Mouse (Mus musculus) neural tube, postnatal 0 days (tissue): ENCODE measurements around the gene Plcb3. TPM values are rescaled to one million over a fixed set of nuclear protein-coding genes. Genes with fewer than 3 reads are reported as not detected.

Experiments
- microRNA-seq: library from miRNA; unstranded; fragments of <30 nt; microRNA quantifications from one replicate; pipeline ENCODE4, GENCODE M21; 2016
- polyA plus RNA-seq: library from polyadenylated mRNA; unstranded; fragments of >200 nt; fragmentation: Nextera tagmentation; extraction: Ambion mirVana; gene quantifications from 2 replicates; pipeline ENCODE4 v1.2.1, GENCODE M21; 2015

Gene Plcb3
- polyA plus RNA-seq, 1 experiment from 2014 or later: 14.2 TPM

Small RNA genes within 50 kb of the gene (microRNA-seq; reads per million reads assigned to microRNA genes)
- gene Mir6990: 1.2 reads per million

Other genes starting within 250 kb of the Plcb3 start
- gene Rps6ka4, start 135.8 kb downstream of the Plcb3 start, polyA plus RNA-seq: 26.7 and 27.4 TPM in 2 replicates
- 1.7 and 2.4 TPM in 2 replicates for gene Ccdc88b, start 118.3 kb downstream of the Plcb3 start, polyA plus RNA-seq
- 128 and 132 TPM in 2 replicates for gene Trmt112, start 66.8 kb downstream of the Plcb3 start, polyA plus RNA-seq
- gene Prdx5, start 66.4 kb downstream of the Plcb3 start, polyA plus RNA-seq: 652 and 658 TPM in 2 replicates
- 15.7 and 18.0 TPM in 2 replicates for gene Esrra, start 54.7 kb downstream of the Plcb3 start, polyA plus RNA-seq
- 2.8 and 4.8 TPM in 2 replicates for gene Catsperz, start 51.1 kb downstream of the Plcb3 start, polyA plus RNA-seq
- 25.1 and 29.6 TPM in 2 replicates for gene Kcnk4, start 42.0 kb downstream of the Plcb3 start, polyA plus RNA-seq
- gene Bad, start 34.6 kb downstream of the Plcb3 start, polyA plus RNA-seq: 100 and 102 TPM in 2 replicates
- gene Gpr137, start 34.0 kb downstream of the Plcb3 start, polyA plus RNA-seq: 70.2 and 76.2 TPM in 2 replicates
- 132 and 173 TPM in 2 replicates for gene Ppp1r14b, start 1.5 kb downstream of the Plcb3 start, polyA plus RNA-seq
- gene Fkbp2, start 4.0 kb upstream of the Plcb3 start, polyA plus RNA-seq: 215 and 225 TPM in 2 replicates
- 117 and 140 TPM in 2 replicates for gene Vegfb, start 11.2 kb upstream of the Plcb3 start, polyA plus RNA-seq
- 29.4 and 30.2 TPM in 2 replicates for gene Dnajc4, start 16.1 kb upstream of the Plcb3 start, polyA plus RNA-seq
- 23.5 and 27.1 TPM in 2 replicates for gene Nudt22, start 19.6 kb upstream of the Plcb3 start, polyA plus RNA-seq
- 24.7 and 28.5 TPM in 2 replicates for gene Trpt1, start 19.7 kb upstream of the Plcb3 start, polyA plus RNA-seq
- 5.2 and 5.4 TPM in 2 replicates for gene Fermt3, start 43.0 kb upstream of the Plcb3 start, polyA plus RNA-seq
- gene Stip1, start 63.5 kb upstream of the Plcb3 start, polyA plus RNA-seq: 143 and 152 TPM in 2 replicates
- 6.0 and 8.2 TPM in 2 replicates for gene Macrod1, start 80.3 kb upstream of the Plcb3 start, polyA plus RNA-seq
- 10.8 and 12.7 TPM in 2 replicates for gene Flrt1, start 129.3 kb upstream of the Plcb3 start, polyA plus RNA-seq
- 253 and 254 TPM in 2 replicates for gene Otub1, start 229.8 kb upstream of the Plcb3 start, polyA plus RNA-seq
- 2,257 and 2,346 TPM in 2 replicates for gene Cox8a, start 241.1 kb upstream of the Plcb3 start, polyA plus RNA-seq